Mouse (Mus musculus): ENCODE measurements around the gene Sptbn1.
"Not testable (repeated sequence)": the region's sequence is repeated elsewhere in the genome, so short reads cannot be mapped to it uniquely, and the experiment has no call there.

The Sptbn1 gene

DNA sequence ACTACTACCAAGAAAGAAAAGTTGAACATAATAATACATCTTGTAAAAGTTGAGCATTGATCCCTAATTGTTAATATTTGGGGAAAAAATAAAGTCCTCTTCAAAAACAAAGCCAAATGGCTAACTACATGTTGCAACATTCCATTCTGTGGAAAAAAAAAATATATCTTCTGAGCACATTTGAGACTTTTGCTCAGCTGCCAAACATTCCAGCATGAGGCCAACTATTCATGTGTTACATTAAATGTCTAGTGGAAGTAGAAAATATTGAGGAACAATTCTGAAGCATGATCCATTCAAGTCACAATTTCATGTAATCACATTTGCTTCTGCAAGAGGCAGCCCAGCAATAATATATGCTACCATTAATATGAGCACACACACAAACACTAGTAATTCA lies 10.9 kb downstream of the Sptbn1 start:
- in situ Hi-C loops (cut with MboI; ENCODE audit: low sequenced_read_pairs): no loop called here

DNA sequence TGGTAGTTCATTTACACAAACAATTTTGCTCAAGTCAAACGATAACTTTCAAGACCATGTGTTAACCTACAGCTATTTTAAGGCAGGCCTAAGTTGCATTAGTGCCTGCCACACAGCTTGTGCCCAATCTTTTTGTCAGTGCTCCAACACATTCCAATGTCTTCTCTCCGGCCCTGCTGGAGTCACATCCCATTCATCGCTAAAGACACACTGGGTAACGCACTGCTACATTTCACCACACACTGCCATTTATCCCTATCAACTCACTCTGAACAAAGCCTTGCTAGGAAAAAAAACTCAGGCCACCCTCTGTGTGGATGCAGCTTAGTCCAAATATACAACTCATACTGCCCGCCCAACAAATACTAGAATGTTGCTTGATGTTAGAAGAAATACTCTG lies 11.5 kb downstream of the Sptbn1 start:
- in situ Hi-C loops (cut with MboI; ENCODE audit: low sequenced_read_pairs): no loop called here

DNA sequence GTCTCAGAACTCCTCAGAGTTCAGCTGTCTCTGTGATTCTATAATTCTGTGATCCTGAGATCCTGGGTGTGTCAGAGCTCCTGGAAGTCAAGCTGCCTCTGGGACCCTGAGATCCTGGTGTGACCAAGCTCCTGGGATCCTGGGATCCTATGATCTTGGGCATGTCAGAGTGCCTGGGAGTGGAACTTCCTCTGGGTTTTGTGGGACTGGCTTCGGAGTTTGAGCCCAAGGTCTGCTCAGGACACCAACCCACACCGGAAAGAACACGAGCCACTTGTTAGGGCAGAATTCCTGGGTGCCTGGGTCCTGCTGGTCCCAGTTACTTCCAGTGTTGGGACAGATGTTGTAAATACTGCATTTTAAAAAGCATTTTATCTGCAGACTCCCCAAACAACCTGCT lies 12.8 kb downstream of the Sptbn1 start:
- in situ Hi-C loops (cut with MboI; ENCODE audit: low sequenced_read_pairs): not testable (repeated sequence)

DNA sequence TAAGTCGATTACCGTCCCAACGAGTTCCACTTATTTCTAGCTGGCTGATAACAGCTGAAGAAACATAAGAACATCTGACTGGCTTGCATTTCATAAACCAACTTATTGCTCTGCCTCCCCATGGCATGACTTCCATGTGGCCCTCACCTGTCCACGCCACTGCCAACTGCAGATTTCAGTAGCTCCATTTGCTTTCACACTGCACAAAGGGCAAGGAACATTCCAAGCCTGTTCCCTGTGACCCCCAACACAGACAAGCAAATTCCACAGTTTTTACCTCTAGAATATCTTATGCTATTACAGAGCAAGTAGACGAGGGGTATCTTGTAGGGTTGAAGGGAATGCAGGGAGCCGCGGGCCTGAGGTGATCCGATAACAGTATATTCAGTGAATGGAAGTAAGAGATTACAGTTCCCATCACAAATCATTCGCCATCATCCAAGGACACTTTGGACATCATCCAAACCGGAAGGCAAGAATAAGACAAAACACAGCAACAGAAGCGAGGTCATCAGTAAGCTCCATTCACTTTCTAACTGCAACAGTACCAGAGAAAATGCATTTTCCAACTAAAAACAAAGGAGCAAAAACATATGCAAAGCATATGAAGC lies 16.6 kb downstream of the Sptbn1 start:
- in situ Hi-C loops (cut with MboI; ENCODE audit: low sequenced_read_pairs): no loop called here

DNA sequence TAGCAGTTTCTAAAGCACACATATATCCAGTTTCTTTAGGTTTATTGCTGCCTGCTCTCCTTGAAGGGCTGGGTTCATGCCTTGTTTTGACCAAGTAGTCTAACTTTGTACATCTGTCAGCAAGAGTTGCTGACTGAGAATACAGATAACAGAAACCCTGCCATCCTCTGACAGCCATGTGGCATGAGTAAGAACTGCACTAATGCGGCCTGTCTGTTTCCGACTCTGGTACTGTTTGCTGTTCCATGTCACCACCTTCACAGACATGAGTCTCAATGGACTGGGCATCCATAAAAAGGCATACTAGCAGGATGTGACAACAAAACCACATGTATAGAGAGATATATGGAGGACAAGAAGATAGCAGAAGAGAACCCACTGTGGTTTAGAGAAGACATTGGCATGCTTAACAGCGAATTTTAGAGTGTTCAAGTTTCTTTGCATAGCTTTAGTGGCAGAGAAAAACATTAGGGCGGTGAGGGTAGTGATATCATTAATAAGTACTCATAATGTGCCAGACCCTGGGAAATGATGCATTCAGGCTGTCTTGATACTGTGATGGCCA lies 18.4 kb downstream of the Sptbn1 start:
- in situ Hi-C loops (cut with MboI; ENCODE audit: low sequenced_read_pairs): loop anchor here (25.0 kb wide), 1 partner anchor 538 kb away; no protein-coding TSS in a partner anchor

DNA sequence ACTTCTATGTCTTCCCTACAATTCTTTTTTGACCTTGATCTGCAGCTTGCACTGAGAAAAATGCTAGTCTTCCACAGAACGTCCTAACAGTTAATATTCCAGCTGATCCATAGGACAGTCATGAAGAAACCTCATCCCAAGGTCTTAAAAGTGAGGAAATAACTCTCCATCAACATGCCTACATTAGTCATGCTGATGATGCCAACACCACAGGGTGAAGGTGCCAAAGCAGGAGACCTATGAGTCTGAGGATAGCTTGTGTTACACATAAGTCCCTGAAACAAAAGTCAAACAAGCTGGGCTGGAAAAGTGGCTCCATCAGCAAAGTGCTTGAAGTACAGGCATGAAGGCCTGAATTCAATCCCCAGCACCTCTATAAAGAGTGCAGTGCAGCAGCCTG lies 20.9 kb downstream of the Sptbn1 start:
- in situ Hi-C loops (cut with MboI; ENCODE audit: low sequenced_read_pairs): loop anchor here (25.0 kb wide), 1 partner anchor 540 kb away; no protein-coding TSS in a partner anchor

DNA sequence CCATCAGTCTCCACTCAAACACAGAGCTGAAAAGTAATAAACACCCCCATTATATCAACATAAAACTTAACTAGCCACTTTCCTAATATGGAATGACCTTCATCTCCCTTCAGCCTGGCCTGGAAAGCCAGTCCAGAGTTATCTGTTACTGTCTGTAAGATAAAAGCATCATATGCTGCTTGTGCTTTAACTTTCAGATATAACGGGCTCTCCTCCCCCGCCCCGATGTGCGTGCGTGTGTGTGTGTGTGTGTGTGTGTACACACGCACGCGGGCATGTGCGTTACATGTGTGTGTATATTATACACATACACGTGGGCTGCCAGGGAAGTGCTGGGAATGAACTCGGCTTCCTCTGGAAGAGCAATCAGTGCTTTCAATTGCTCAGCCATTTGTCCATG lies 21.8 kb downstream of the Sptbn1 start:
- in situ Hi-C loops (cut with MboI; ENCODE audit: low sequenced_read_pairs): loop anchor here (25.0 kb wide), 1 partner anchor 541 kb away; no protein-coding TSS in a partner anchor

DNA sequence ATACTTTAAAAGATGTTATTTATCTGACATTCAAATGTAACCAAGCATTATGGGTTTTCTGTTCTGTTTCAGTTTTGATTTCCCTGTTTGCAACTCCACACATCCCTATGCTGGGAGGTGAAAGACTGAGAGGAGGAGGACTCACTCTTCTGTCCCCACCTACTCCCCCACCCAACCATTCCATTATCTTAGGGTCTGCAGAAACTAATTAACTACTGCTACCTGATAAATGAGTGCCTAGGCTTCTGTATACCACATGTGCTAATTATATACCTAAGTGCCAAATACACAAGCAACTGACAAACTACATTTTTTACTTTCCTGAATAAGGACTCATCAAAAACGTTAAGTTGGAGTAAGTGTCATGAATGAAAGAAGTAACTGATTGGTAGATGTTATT lies 23.8 kb downstream of the Sptbn1 start:
- in situ Hi-C loops (cut with MboI; ENCODE audit: low sequenced_read_pairs): loop anchor here (25.0 kb wide), 1 partner anchor 543 kb away; no protein-coding TSS in a partner anchor

DNA sequence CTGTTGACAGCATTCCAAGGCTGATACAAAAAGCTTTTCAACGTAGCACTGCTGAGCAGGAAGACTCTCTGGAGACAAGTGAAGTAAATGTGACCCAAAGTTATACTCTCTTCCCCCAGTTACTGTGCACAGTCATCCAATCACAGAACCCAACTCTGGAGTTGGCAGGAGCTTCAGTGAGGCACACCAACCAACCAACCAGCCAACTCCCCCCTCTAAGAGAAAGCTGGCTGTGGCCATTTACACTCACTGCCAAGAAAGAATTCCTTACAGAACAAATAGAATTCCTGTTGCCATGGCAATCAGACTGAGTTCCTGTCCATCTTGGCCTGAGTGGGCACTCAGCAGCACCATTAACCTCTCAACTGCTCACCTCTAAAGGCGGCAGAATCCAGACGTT lies 24.4 kb downstream of the Sptbn1 start:
- in situ Hi-C loops (cut with MboI; ENCODE audit: low sequenced_read_pairs): loop anchor here (25.0 kb wide), 1 partner anchor 544 kb away; no protein-coding TSS in a partner anchor

DNA sequence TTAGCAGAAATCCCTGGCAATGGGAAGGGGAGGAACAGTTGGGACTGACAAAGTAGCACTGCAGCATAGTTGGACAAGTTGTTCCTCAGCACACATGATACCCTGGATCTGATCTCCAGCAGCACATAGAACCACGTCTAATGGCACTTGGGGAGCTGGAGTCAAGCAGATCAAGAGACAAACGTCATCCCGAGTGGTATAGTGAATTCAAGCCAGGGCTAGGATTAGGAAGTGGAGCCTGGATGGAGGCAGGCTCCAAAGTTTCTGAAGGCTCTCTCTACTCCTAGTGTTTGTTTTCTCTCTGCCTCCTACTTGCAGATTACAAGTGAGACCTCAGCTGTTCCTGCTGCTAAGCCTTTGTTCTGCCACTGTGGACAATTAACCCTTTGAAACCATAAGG lies 27.1 kb downstream of the Sptbn1 start:
- in situ Hi-C loops (cut with MboI; ENCODE audit: low sequenced_read_pairs): loop anchor here (25.0 kb wide), 1 partner anchor 546 kb away; no protein-coding TSS in a partner anchor

DNA sequence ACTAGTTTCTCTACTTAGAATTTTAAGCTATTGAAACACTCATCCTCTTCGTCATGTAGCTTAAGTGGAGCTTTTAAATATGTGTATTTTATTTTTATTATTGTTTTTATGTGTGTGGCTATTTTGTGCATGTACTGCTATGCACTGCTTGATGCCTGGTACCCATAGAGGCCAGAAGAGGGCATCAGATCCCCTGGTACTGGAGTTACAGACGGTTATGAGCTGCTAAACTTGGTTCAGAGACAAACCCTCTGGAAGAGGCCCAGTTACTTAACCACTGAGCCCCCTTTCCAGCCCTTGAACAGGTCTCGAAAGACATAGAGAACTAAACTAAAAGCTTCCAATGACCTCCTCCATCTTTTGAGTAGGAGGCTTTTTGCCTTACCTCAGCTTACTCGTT lies 30.0 kb downstream of the Sptbn1 start:
- in situ Hi-C loops (cut with MboI; ENCODE audit: low sequenced_read_pairs): loop anchor here (25.0 kb wide), 1 partner anchor 549 kb away; no protein-coding TSS in a partner anchor

DNA sequence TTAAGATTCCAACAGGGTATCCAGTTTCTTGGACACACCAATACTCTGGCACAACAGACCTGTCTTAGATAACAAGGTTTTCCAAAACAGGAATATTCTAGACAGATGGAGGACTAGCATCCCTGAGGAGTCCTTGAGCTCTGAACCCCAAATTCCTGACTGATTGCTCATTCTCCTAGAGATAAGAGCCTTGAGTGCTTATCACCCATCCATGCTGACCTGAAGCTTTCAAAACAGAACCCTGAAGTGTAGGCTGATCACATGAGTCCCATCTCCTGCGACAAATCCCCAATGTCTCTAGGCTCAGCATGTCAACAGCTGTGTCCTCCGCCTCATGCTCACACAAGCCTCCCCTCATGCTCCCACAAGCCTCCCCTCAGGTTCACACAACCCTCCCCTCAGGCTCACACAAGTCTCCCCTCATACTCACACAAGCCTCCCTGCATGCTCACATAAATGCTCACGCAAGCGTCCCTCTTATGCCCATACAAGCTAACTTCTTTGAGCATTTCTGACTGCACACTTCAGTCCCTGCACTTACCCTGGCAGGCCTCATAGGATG lies 31.2 kb downstream of the Sptbn1 start:
- in situ Hi-C loops (cut with MboI; ENCODE audit: low sequenced_read_pairs): loop anchor here (25.0 kb wide), 1 partner anchor 551 kb away; no protein-coding TSS in a partner anchor

DNA sequence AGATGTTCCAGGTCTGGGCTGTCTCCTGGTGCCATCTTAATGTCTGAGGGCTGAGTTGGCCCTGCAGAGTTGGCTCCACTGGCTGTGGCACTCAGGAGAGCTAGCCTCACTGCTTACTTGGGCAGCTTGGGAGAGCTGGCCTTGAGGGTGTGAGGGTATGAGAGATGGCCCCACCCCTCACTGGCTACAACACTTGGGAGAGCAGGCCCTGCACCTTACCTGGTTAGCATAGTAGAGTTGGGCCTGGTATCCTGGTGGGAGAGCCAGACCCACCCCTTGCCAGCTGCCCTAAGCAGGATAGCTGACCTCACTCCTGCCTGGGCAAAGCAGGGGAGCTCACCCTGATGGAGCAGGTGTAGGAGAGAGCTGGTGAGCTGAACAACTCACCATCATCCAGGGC lies 32.3 kb downstream of the Sptbn1 start:
- in situ Hi-C loops (cut with MboI; ENCODE audit: low sequenced_read_pairs): loop anchor here (25.0 kb wide), 1 partner anchor 552 kb away; no protein-coding TSS in a partner anchor

DNA sequence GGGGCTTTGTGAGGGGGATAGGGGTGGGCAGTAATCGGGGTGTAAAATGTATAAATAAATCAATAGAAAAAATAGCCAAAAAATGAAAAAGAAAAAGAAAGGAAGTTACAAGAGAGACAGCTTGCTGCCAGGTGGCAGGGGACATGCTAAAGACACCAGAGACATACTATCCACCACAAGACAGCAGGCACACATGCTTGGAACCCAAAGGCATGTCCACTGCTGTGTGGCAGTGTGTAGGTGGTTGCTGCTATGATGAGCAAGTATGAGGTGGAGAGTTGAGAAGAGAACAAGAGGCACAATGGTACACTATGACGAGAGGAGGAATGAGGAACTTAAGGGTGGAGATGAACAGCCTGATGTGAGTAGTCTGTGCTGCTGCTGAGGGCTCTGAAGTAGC lies 32.8 kb downstream of the Sptbn1 start:
- in situ Hi-C loops (cut with MboI; ENCODE audit: low sequenced_read_pairs): loop anchor here (25.0 kb wide), 1 partner anchor 552 kb away; no protein-coding TSS in a partner anchor

DNA sequence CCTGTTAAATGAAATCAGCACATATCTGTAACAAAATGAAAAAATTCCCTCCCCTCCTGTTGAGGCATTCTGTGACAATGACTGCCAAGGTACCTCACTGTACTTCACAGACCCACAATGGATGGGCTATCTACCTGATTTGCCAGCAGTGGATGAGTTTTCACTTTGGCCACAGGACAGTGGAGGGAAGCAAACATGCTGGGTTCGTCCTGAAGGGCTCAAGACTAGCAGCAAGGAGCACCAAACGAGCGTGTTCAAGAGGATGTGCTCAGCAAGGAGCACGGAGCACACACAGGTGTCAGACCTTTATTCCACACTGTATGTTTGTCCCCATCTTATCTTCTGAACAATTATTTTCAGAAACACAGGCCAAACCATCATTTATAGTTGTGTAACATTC lies 34.0 kb downstream of the Sptbn1 start:
- in situ Hi-C loops (cut with MboI; ENCODE audit: low sequenced_read_pairs): loop anchor here (25.0 kb wide), 1 partner anchor 553 kb away; no protein-coding TSS in a partner anchor

DNA sequence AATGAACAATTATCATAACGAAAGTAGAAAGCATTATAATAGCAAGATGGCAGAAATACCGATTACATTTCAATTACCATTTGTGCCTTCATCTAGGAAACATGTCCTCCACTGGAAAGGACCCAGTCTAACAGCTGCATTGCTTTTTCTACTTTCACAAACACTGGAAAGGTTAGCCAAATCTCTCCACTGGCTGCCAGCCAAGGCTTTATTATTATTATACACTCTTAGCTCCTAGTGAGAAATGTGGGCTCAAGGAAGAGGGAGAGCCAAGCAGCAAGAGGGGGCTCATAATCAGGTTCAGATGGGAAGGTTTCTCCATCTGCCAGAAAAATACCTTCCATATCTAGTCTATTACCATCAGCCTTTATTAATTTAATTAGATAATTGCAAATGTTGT lies 35.9 kb downstream of the Sptbn1 start:
- in situ Hi-C loops (cut with MboI; ENCODE audit: low sequenced_read_pairs): loop anchor here (25.0 kb wide), 1 partner anchor 555 kb away; no protein-coding TSS in a partner anchor

DNA sequence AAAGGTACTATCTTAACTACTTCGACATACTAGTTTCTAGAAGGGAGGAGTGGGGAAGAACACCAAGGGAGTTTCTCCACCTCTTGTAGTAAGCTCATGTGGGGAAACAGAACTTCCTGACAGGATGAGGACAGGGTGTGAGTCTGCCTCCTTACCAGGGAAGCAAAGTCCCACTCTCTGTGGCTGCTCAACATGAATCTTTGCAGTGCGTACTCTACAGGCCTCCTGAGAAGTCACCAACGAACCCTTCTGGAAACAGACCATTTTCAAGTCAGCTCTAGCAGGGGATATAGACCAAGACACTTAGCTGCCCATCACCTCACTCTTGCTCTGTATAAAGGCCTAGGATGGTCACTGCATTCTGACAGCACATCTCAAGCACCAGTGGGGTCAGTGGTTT lies 36.6 kb downstream of the Sptbn1 start:
- in situ Hi-C loops (cut with MboI; ENCODE audit: low sequenced_read_pairs): loop anchor here (25.0 kb wide), 1 partner anchor 556 kb away; no protein-coding TSS in a partner anchor

DNA sequence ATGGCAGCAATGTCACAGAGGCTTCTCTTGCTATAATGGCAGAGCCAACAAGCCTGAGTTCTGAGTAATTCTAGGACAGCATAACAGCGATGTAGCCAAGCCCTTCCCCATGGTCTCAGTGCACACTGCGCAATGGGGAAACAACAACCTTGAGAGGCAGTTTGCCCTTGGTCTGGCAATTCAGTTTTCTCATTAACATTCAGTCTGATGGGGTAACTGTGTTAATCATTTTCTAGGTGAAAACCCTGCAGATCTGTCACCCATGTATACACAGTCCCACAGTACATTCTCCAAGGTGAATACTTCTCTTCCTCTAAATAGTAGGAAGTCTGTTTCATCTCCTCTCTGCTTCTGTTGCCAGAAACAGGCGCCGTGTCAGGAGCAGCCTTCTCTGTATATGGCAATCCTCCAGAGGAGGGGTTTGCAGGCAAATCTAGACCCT lies 37.6 kb downstream of the Sptbn1 start:
- in situ Hi-C loops (cut with MboI; ENCODE audit: low sequenced_read_pairs): loop anchor here (25.0 kb wide), 1 partner anchor 557 kb away; no protein-coding TSS in a partner anchor

DNA sequence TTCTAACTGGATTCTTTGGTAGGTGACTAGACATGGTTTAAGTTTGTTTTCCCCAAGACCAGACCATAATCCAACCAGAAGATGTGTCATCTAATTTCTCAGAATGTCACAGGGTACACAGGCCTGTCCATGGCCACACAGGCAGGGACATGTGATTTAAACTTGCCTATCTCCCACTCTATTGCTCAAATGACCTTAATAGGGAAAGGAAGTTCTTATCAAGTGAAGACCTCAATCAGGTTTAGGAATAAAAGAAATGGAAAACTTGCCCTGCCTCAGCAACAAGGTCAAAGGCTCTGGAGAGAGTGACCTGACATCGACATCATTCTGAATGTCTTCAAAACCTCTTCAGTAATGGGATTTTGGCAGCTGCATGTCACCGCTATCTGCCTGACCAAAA lies 41.2 kb downstream of the Sptbn1 start:
- in situ Hi-C loops (cut with MboI; ENCODE audit: low sequenced_read_pairs): loop anchor here (10.0 to 25.0 kb wide), 2 partner anchors 122 to 561 kb away; no protein-coding TSS in a partner anchor

DNA sequence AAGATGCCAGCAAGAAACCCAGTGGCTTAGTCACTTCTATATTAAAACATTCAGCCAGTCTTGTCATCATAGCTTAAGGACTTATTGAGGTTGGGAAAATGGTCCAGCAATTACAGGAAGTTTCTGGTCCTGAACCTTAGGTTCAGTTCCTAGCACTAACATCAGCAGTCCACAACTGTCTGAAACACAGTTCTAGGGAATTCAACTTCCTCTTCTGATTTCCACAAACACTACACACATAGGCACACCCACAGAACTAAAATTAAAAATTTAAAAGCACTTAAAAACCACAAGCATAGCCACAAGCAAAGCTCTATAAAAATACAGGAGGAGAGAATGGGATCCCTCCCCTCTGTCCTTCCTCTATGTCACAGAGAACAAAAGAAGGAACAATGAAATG lies 43.4 kb downstream of the Sptbn1 start:
- in situ Hi-C loops (cut with MboI; ENCODE audit: low sequenced_read_pairs): loop anchor here (10.0 to 25.0 kb wide), 2 partner anchors 120 to 512 kb away; no protein-coding TSS in a partner anchor

DNA sequence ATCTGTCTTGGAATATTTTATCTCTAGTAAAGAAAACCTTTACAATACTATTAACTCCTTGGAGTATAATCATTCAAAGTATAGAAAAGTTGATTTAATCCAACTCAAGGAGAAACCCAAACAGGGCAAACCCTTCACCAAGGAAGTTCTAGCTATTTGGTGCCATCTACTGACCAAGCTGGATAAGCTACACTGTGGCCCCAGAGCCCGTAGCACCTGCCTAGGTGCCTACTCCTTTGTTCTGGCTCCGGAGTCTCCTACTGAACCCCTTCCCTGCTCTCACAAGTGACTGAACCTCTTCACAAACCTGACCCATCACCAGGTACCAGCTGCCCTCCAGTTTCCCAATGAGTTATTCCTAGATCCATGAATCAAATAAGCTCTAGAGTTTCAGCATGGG lies 45.3 kb downstream of the Sptbn1 start:
- in situ Hi-C loops (cut with MboI; ENCODE audit: low sequenced_read_pairs): loop anchor here (10.0 to 25.0 kb wide), 2 partner anchors 118 to 510 kb away; no protein-coding TSS in a partner anchor
